10 mouse cellular contexts compared by ENCODE assay signal in the genomic region with DNA sequence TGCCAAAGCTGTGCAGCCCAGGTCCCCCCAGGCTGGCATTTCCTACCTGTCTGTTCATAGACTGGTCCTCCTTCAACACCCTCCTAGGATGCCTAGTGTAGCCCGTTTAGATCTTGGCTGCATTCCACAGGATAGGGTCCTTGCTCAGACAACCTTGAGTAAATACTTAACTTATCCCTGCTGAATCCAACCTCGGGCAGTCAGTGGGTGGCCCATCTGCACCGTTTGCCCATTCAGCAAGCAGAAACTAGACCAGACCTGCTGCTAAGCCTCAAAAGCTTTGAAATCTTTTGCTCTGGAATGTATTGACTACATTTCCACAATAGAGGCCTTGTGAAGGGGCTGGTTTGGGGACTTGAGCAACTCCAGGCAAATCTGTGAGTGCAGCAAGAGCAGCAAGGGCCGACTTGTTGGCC. TPM values are rescaled to one million over a fixed set of nuclear protein-coding genes. Genes with fewer than 3 reads are reported as not detected.
DNase-seq lines count a peak whose midpoint lies in the region; ATAC-seq and TF ChIP-seq lines count a peak whose summit lies in the region.
"Had no signal": no experiment of that assay in that cellular context is flagged by ENCODE, and none has a peak within 500 bp of the region (broad histone marks: within the 10 kb centered on the region; RNA-seq: fewer than 3 reads in every experiment).

No protein-coding gene starts in this region.

- no peak for TF ChIP-seq EP300 in heart, adult 2 months (IDR thresholded peaks at IDR 0.05; ENCODE audit: insufficient read depth, low read depth, low read length)

- no peak for TF ChIP-seq CTCF in brain, embryonic 14.5 days (IDR thresholded peaks at IDR 0.05; ENCODE audit: borderline replicate concordance, extremely low read depth, insufficient read depth, insufficient read length)
- TF ChIP-seq CTCF in heart, adult 2 months (IDR thresholded peaks at IDR 0.05) = no peak

- no peaks in the 10 kb centered on the region for H3K36me3 ChIP-seq in forebrain, embryonic 14.5 days (ENCODE audit: control insufficient read depth, insufficient read depth, low read length)
- H3K36me3 ChIP-seq in limb, embryonic 10.5 days = no peaks in the 10 kb centered on the region
- H3K36me3 ChIP-seq in heart, adult 2 months (ENCODE audit: control insufficient read depth, insufficient read depth, low read length) = no peaks in the 10 kb centered on the region

- no peak for TF ChIP-seq POLR2A in brain, embryonic 14.5 days (IDR thresholded peaks at IDR 0.05; ENCODE audit: borderline replicate concordance, extremely low read depth, insufficient read depth, insufficient read length, poor library complexity, severe bottlenecking)
- no peak for TF ChIP-seq POLR2A in heart, adult 2 months (IDR thresholded peaks at IDR 0.05; ENCODE audit: insufficient read depth, low read depth, low read length)

- H3K9me3 ChIP-seq in forebrain, embryonic 14.5 days (replicated peaks; ENCODE audit: control insufficient read depth, low read length) = no peaks in the 10 kb centered on the region
- no peaks in the 10 kb centered on the region for H3K9me3 ChIP-seq in limb, embryonic 10.5 days (replicated peaks)

- WGBS in forebrain, embryonic 14.5 days = 6% methylated on average over 4 of the region's 4 CpGs
- WGBS in limb, embryonic 10.5 days = 42% methylated on average over 4 of the region's 4 CpGs
- WGBS in heart, adult 2 months = 38% methylated on average over 4 of the region's 4 CpGs

- DNase-seq in left cerebral cortex, postnatal 4 days = peak; percentile 10
- DNase-seq in left cerebral cortex, adult 9 months (ENCODE audit: low spot score in 2 of 2) = no peak
- DNase-seq in brain, embryonic 14.5 days (ENCODE audit: low read depth) = peak; percentile 67
- DNase-seq in forebrain, embryonic 14.5 days (ENCODE audit: low spot score) = peak; percentile 13
- DNase-seq in limb, embryonic 10.5 days (ENCODE audit: low spot score) = peak; percentile 37
- DNase-seq in frontal cortex, postnatal 10 days (ENCODE audit: low spot score in 2 of 2) = no peak
- DNase-seq in heart, adult 2 months = no peak
- DNase-seq in natural killer cell, adult 2 months (ENCODE audit: low spot score in 2 of 2) = no peak
- DNase-seq: heart, adult 18-20 months; thymus, postnatal 4 days had no signal

- H3K4me1 ChIP-seq in forebrain, embryonic 14.5 days (ENCODE audit: control insufficient read depth, insufficient read depth, low read length) = peaks cover 8% of the 10 kb centered on the region; the same call in 1 of the 2 replicates
- peaks cover 35% of the 10 kb centered on the region for H3K4me1 ChIP-seq in limb, embryonic 10.5 days
- no peaks in the 10 kb centered on the region for H3K4me1 ChIP-seq in heart, adult 2 months (ENCODE audit: control insufficient read depth, insufficient read depth, low read length)

- H3K27me3 ChIP-seq in forebrain, embryonic 14.5 days (replicated peaks; ENCODE audit: control insufficient read depth, insufficient read depth, low read length) = no peaks in the 10 kb centered on the region
- H3K27me3 ChIP-seq in limb, embryonic 10.5 days (ENCODE audit: low read depth, poor library complexity, severe bottlenecking) = no peaks in the 10 kb centered on the region
- no peaks in the 10 kb centered on the region for H3K27me3 ChIP-seq in heart, adult 2 months (ENCODE audit: control insufficient read depth, insufficient read depth, low read length)

- H3K4me2 ChIP-seq in forebrain, embryonic 14.5 days (ENCODE audit: low read length) = no peak overlapping the region

- H3K9ac ChIP-seq in forebrain, embryonic 14.5 days (ENCODE audit: low read length) = no peak overlapping the region
- H3K9ac ChIP-seq in heart, adult 2 months (ENCODE audit: low read depth, low read length) = no peak overlapping the region

- no peaks in the 10 kb centered on the region for H3K79me2 ChIP-seq in heart, adult 2 months (replicated peaks; ENCODE audit: control insufficient read depth, insufficient read depth, low read length)

- ATAC-seq in forebrain, embryonic 14.5 days = peak; percentile 50; the same call in 1 of the 2 replicates

- no peak overlapping the region for H3K4me3 ChIP-seq in forebrain, embryonic 14.5 days (ENCODE audit: low read depth, low read length)
- no peak overlapping the region for H3K4me3 ChIP-seq in limb, embryonic 10.5 days
- no peak overlapping the region for H3K4me3 ChIP-seq in heart, adult 2 months

- intact Hi-C loops in left cerebral cortex, postnatal 4 days (cut with DNase I) = no loop called here
- intact Hi-C loops in heart, adult 2 months (cut with DNase I) = no loop called here

- no peak overlapping the region for H3K27ac ChIP-seq in forebrain, embryonic 14.5 days (ENCODE audit: low read depth, low read length)
- H3K27ac ChIP-seq in limb, embryonic 10.5 days = peak overlapping the region; percentile 83
- no peak overlapping the region for H3K27ac ChIP-seq in heart, adult 2 months

RNA-seq across cellular contexts. Expression of a gene that starts 23.2 kb away (rescaled TPM):
- 10 to 100 TPM; 68.6 to 71.5 TPM for total RNA-seq in left cerebral cortex, postnatal 4 days (2021)
- polyA plus RNA-seq in brain, embryonic 14.5 days (2012; rRNA removed) = 20.4 and 34.5 TPM in 2 replicates
- polyA plus RNA-seq in forebrain, embryonic 14.5 days (2014; fragmentation: Nextera tagmentation; extraction: Ambion mirVana) = 29.8 and 36.7 TPM in 2 replicates
- 40.0 and 51.8 TPM in 2 replicates for polyA plus RNA-seq in limb, embryonic 10.5 days (2016; fragmentation: Nextera tagmentation; extraction: Ambion mirVana)
- total RNA-seq in heart, adult 2 months (2021) = 10 to 100 TPM in 1 of 2 experiments, 1 to 10 TPM in 1; 6.0 to 13.1 TPM
- 3.4 and 4.7 TPM in 2 replicates for polyA plus RNA-seq in heart, adult 2 months (2012; rRNA removed)

Comparison
In these comparisons a context has a peak if more than half of its experiments do, and no peak if none do; other contexts are left out.
1. DNase-seq: peak in left cerebral cortex, postnatal 4 days (single experiment), brain, embryonic 14.5 days (single experiment), forebrain, embryonic 14.5 days (single experiment) and limb, embryonic 10.5 days (single experiment); none in left cerebral cortex, adult 9 months (0 of 2), frontal cortex, postnatal 10 days (0 of 2), heart, adult 2 months (0 of 2) and natural killer cell, adult 2 months (0 of 2).